Mouse (Mus musculus) liver, adult (tissue): ENCODE results near the gene Klhl26.

Source experiments
- GATA4 ChIP-seq: IDR thresholded peaks from 2 replicates; pipeline ENCODE4 v1.6.1; 2014; ENCODE audit warnings: mild to moderate bottlenecking, low read length; ENCODE audit not compliant: insufficient replicate concordance

Gene Klhl26

DNA sequence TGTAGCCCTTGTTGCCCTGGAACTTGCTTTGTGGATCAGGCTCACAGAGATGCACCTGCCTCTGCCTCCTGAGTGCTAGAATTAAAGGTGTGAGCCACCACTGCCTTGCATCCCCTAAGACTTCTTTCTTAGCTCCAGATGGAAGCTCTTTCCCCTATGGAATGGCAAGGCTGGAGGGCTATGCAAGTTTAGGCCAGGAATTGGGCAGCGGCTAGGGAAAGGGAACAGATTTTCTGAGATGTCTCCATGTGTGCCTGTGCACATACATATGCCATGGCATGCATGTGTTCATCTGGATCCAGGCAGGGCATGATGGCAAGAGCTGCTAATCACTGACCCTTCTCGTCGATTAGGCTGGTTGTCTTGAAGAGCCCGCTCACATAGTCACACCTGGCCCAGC is 11.1 kb downstream of the Klhl26 start:
- no peak for TF ChIP-seq GATA4

DNA sequence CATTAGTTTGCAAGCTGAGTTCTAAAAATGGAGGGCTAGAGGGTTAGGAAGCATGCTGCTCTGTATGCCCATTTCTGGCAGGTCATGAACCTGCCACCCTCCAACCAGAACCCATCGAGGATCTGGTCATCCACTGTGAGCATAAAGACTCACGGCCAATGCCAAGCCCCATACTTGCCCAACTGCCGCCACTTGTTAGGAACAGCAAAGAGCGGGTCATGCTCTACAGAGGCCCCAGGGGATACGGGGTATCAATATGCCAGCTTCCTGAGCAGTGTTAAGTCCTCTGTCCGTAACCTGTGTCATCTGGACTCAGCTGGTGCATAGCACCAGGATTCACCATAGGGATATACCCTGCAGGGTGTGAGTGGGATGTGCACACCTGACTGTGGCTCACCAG is 12.6 kb downstream of the Klhl26 start:
- TF ChIP-seq GATA4, result no peak

- no peak for TF ChIP-seq GATA4
Observed at GRCm38 (mm10) chr8:70463306-70463705, 13.5 kb downstream of the Klhl26 start.

DNA sequence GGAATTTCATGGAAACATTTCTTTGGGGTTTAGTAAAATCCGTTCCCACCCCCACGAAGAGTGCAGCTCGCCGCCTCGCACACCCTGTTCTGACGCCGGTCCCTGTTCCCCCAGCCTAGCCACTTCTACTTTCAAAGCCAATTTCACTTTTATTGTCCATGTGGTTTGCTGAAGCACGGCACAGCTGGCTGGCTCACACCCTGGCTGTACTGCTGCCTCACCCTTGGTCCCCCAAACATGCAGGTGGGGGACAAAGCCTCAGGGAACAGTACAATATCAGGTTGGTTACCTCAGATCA is 14.3 kb downstream of the Klhl26 start:
- no peak for TF ChIP-seq GATA4

- no peak for TF ChIP-seq GATA4
Observed at GRCm38 (mm10) chr8:70461765-70462515, 14.8 kb downstream of the Klhl26 start.

- no peak for TF ChIP-seq GATA4
Observed at GRCm38 (mm10) chr8:70460606-70461005, 16.2 kb downstream of the Klhl26 start.

DNA sequence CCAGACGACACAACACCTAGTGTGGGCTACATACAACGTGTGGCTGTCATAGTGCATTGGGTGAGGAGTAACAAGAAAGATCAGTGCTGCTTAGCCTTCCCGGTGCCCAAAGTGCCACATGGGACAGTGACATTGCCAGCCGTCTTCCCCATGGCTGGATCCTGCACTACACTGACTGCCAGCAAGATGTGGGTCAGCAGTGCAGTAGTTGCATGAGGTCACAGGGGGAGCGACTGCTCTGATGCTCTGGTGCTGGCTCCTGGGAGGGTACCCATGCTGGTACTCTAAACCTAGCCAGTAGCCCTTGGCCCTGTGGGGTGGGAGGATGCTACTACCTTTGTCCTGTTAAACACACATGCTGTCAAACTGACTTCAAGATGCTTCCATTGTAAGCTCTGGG is 16.6 kb downstream of the Klhl26 start:
- TF ChIP-seq GATA4, result no peak

GRCm38 (mm10) chr8:70459636-70460035 is 17.1 kb downstream of the Klhl26 start:
- TF ChIP-seq GATA4, result no peak

DNA sequence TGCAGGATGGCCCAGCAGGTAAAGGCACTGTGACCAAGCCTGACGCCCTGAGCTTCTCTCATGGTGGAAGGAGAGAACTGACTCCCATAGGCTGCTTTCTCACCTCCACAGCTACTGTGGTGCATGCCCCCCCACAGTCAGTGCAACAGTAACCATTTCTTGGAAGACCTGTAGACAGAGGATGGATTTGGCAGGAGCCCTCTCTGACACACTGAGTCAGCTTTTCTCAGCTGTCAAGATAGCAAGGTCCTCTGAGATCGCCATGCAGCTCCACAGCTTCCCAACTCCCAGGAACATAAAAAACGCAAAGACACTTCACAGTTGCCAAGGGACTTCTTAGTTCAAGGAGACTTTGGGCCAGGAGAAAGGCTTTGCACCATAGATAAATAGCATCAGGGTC is 18.3 kb downstream of the Klhl26 start:
- TF ChIP-seq GATA4, result no peak

- TF ChIP-seq GATA4, result no peak
Observed at GRCm38 (mm10) chr8:70457882-70458281, 18.9 kb downstream of the Klhl26 start.

DNA sequence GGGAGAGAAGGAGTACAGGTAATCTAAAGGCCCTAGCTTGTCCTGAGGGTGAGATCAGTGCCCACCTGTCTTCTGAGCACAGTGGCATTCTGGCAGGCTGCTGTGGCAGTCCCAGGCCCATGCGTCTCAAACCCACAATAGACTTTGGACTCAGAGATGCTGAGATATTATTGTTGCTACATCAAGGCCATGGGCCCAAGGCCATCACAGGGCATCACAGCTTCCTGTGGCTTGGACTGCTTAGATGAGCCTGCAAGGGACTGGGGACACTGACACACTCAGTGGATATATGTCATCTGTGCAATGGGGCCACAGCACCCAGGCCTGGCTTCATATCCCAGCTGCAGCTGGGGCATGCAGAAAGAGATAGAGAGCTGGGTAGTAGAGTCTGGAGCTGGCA is 19.8 kb downstream of the Klhl26 start:
- no peak for TF ChIP-seq GATA4

GRCm38 (mm10) chr8:70453852-70454251 is 22.9 kb downstream of the Klhl26 start:
- no peak for TF ChIP-seq GATA4

DNA sequence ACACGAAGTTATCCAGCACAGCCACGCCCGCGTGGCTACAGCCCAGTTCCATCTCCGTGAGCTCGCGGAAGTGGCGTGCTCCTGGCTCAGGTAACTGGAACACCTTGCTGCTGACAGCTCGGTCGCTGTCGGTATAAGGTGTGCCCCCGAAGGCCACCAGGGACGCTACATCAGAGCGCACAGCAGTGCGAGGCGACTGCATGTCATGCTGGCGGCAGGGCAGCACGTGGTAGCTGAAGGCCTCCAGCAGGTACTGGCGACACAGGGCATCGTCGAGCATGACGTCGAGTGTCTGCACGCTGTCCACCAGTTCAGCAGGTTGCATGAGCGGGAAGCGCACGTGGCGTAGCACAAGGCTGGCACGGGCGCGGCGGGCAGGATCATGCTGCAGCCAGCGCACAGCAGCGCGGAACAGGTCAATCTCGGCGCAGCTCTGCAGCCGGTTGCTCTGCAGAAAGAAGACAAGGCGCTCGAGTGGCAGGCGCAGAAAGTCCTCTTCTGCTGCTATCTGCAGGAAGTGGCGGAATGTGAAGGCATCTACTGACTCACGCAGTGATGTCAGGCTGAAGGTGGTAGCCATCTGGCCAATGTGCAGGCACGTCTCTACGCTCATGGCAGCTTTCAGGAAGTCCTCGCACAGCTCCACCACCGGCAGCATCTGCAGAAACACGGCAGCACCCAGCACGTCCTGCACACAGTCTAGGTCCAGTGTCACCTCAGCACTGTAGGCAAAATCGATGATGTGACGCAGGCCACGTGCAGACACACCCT is 24.4 kb downstream of the Klhl26 start:
- no peak for TF ChIP-seq GATA4

- no peak for TF ChIP-seq GATA4
Observed at GRCm38 (mm10) chr8:70447639-70448420, 28.9 kb downstream of the Klhl26 start.

- TF ChIP-seq GATA4, result no peak
Observed at GRCm38 (mm10) chr8:70445988-70446387, 30.8 kb downstream of the Klhl26 start.

DNA sequence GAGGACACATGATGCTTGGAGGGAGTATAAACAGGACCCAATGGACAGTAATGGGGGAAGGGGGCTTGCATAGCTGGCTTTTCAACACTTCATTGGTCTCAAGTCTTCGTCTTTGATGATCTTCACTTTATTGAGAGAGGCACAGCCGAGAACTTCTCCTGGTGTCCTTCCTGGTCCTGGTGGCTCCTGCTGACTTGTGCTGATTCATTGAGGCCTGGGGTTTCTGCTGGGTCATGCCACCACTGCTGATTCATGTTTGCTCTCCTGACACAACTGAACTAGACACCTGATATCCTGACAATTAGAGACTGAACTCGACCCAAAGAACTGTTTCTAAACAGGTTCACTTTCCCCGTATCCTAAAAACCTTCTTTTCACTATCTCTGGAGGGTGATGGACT is 33.4 kb downstream of the Klhl26 start:
- no peak for TF ChIP-seq GATA4
